Mouse (Mus musculus): ENCODE data around the gene Gpc6.

Gpc6 gene

GRCm38 (mm10) chr14:117710463-117710911, 785.4 kb downstream of the Gpc6 start:
- DNase-seq (ENCODE audit: low spot score): no peak

GRCm38 (mm10) chr14:117712311-117712710, 787.2 kb downstream of the Gpc6 start:
- no peak for DNase-seq (ENCODE audit: low spot score)

GRCm38 (mm10) chr14:117714165-117714564, 789.0 kb downstream of the Gpc6 start:
- peak; percentile 35 for DNase-seq (ENCODE audit: low spot score)

GRCm38 (mm10) chr14:117716305-117716704, 791.2 kb downstream of the Gpc6 start:
- no peak for DNase-seq (ENCODE audit: low spot score)

GRCm38 (mm10) chr14:117728741-117729140, 803.6 kb downstream of the Gpc6 start:
- DNase-seq (ENCODE audit: low spot score): no peak

- DNase-seq (ENCODE audit: low spot score): no peak
Observed at GRCm38 (mm10) chr14:117755231-117755630, 830.1 kb downstream of the Gpc6 start.

- DNase-seq (ENCODE audit: low spot score): no peak
Observed at GRCm38 (mm10) chr14:117756505-117756904, 831.4 kb downstream of the Gpc6 start.

- no peak for DNase-seq (ENCODE audit: low spot score)
Observed at GRCm38 (mm10) chr14:117757790-117758358, 832.8 kb downstream of the Gpc6 start.

- DNase-seq (ENCODE audit: low spot score): no peak
Observed at GRCm38 (mm10) chr14:117760830-117761517, 835.9 kb downstream of the Gpc6 start.

- no peak for DNase-seq (ENCODE audit: low spot score)
Observed at GRCm38 (mm10) chr14:117762934-117763333, 837.8 kb downstream of the Gpc6 start.

GRCm38 (mm10) chr14:117767861-117768260, 842.7 kb downstream of the Gpc6 start:
- DNase-seq (ENCODE audit: low spot score): no peak

GRCm38 (mm10) chr14:117768697-117769096, 843.6 kb downstream of the Gpc6 start:
- no peak for DNase-seq (ENCODE audit: low spot score)

GRCm38 (mm10) chr14:117773373-117773772, 848.3 kb downstream of the Gpc6 start:
- DNase-seq (ENCODE audit: low spot score): no peak

GRCm38 (mm10) chr14:117777866-117778500, 852.9 kb downstream of the Gpc6 start:
- no peak for DNase-seq (ENCODE audit: low spot score)

GRCm38 (mm10) chr14:117778538-117779413, 853.7 kb downstream of the Gpc6 start:
- no peak for DNase-seq (ENCODE audit: low spot score)

GRCm38 (mm10) chr14:117781724-117782123, 856.6 kb downstream of the Gpc6 start:
- peak; percentile 44 for DNase-seq (ENCODE audit: low spot score)

- DNase-seq (ENCODE audit: low spot score): peak; percentile 18
Observed at GRCm38 (mm10) chr14:117783671-117784262, 858.7 kb downstream of the Gpc6 start.

- no peak for DNase-seq (ENCODE audit: low spot score)
Observed at GRCm38 (mm10) chr14:117784960-117785359, 859.8 kb downstream of the Gpc6 start.

- no peak for DNase-seq (ENCODE audit: low spot score)
Observed at GRCm38 (mm10) chr14:117785507-117786085, 860.5 kb downstream of the Gpc6 start.

- no peak for DNase-seq (ENCODE audit: low spot score)
Observed at GRCm38 (mm10) chr14:117786647-117787046, 861.5 kb downstream of the Gpc6 start.

- no peak for DNase-seq (ENCODE audit: low spot score)
Observed at GRCm38 (mm10) chr14:117794874-117795273, 869.8 kb downstream of the Gpc6 start.

Data from embryo, embryonic 10.5 days (tissue).